Mouse (Mus musculus) Patski (cell line): ENCODE results near the gene Grm8. TPM values are rescaled to one million over a fixed set of nuclear protein-coding genes. Genes with fewer than 3 reads are reported as not detected.

ENCODE experiments used
- ATAC-seq: fragments of 100-300 bp; one replicate; pipeline ENCODE4 v1.8.0; 2021
- CTCF ChIA-PET: fragments of 350-600 bp; sonication (Branson Sonifier 250); formaldehyde crosslinking; loops from one replicate; lab custom pipeline; 2022; ENCODE audit warnings: inconsistent platforms; lab: Charles Lee
- POLR2A ChIA-PET: fragments of 350-600 bp; sonication (Branson Sonifier 250); formaldehyde crosslinking; loops from one replicate; lab custom pipeline; 2022; ENCODE audit warnings: antibody characterized with exemption, inconsistent platforms; lab: Charles Lee
- DNase-seq: peaks from one replicate; pipeline ENCODE4 v3.0.0-alpha.2; 2011; ENCODE audit warnings: low read depth, low spot score
- H3K27me3 ChIP-seq: fragments of 371-371 bp; one replicate; pipeline ENCODE4 v1.5.1; 2021
- CTCF ChIP-seq: fragments of 100-300 bp; IDR thresholded peaks from one replicate; pipeline ENCODE4 v1.5.1; 2021
- in situ Hi-C: fragments of 300-500 bp; cut with MboI; formaldehyde crosslinking; loops from 3 replicates; pipeline ENCODE4 v1.11.1; 2018; ENCODE audit warnings: low pct_unique_long_range_greater_than_20kb, mixed read lengths
- polyA plus RNA-seq: library from polyadenylated mRNA; unstranded; gene quantifications from one replicate; pipeline ENCODE4 v1.2.3, GENCODE M21; 2021

Gene Grm8
- polyA plus RNA-seq, 1 experiment from 2014 or later = not detected

DNA sequence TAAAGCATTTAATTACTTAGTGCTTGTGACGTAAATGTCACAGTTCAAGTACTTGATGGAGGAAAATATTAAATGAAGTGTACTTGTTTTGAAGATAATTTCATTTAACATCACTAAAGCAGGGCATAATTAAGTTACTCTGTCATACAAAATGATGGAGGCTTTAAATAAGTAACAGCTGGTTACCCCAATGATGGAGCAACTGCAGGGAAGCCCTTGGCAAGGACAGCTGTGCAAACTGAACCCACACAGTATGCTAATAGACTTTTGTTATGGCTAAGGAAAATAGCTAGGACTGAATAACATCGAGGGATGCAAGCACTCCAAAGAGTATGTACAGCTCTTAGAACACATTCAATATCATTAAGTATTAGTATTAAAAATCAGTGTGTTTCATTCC lies 829.6 kb downstream of the Grm8 start:
- no peak for ATAC-seq
- H3K27me3 ChIP-seq = peaks cover 3% of the 10 kb centered on the region
- ChIA-PET CTCF (no interaction called here), POLR2A (no interaction called here)
- no peak for TF ChIP-seq CTCF
- DNase-seq = no peak
- in situ Hi-C loops = no loop called here

DNA sequence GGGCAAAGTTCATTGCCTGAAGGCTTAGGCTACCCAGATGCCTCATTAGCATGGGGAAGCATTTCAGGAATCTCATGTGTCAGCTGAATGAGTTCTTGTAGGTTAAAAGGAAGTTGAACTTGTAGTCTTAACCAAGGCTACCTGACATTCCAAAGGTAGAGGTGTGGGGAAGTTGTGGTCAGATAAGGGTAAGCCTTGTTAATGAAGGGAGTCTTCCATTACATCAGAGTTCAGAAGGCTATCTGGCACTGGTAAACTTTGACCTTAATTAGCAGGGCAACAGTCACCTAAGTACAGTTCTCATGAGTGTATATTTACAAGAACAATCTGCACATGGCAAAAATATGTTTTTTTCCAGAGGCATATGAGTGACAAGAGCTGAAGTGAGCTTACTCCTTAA lies 870.0 kb downstream of the Grm8 start:
- DNase-seq = no peak
- TF ChIP-seq CTCF = no peak
- no peak for ATAC-seq
- in situ Hi-C loops = no loop called here
- H3K27me3 ChIP-seq = no peaks in the 10 kb centered on the region
- ChIA-PET POLR2A (no interaction called here), CTCF (no interaction called here)

DNA sequence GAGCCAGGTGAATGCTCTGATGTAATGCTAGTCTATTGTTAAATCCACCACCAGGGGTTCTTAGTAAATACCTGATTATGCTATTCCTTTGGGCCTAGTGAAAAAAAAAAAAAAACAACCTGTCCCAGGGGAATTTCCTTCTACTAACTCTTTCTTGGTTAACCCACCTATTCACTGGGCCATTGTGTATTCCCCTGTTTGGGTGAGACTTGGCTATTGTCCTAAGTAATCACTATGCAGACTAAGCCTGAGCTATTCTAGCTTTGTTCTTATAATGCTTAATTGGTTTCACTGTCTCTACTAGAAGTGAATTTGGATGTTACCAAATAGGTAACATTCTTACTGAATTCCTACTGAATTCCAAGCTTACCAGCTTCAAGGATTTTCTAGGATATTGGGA lies 872.4 kb downstream of the Grm8 start:
- no peak for DNase-seq
- H3K27me3 ChIP-seq = no peaks in the 10 kb centered on the region
- ChIA-PET POLR2A (no interaction called here), CTCF (no interaction called here)
- TF ChIP-seq CTCF = no peak
- in situ Hi-C loops = no loop called here
- no peak for ATAC-seq

DNA sequence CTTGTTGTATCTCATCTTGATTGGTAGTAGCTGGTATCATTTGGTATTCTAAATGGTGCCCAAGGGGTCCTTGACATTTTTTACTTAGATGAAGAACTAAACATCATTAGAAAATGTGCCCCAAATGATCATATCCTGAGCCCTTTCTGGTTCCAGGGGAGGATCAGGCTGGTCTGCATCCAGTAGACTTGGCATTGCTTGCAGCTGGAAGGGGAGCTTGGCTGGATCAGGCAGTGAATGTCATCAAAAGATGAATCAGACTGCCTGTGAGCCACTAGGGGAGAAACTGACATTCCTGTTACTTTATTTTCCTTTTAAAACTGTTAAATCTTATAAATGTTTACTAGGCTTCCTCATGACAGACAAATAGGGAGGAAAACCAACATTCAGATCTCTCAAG lies 894.6 kb downstream of the Grm8 start:
- POLR2A ChIA-PET = no interaction called here

DNA sequence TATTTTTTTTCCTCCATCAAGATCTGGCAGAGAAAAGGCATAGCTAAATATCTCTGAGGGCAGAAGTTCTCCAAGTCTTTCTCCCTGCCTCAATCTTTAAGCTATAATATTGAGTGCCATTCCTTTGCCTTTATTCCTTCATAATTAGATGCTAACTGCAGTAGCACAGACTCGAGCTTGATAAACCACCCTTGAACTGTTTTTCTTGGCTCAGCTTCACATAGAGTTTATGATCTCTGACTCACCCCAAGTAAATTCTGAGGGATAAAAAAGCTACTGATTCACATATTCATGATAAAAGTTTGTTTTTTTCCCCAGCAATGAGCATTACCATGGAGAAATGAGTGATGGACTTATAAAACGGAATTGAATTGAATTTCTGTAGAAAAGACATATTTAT lies 895.0 kb downstream of the Grm8 start:
- DNase-seq = peak; percentile 44
- no peaks in the 10 kb centered on the region for H3K27me3 ChIP-seq
- POLR2A ChIA-PET = no interaction called here
- CTCF ChIA-PET = interaction anchor here (1.3 kb wide), 1 partner anchor 10 kb away, joined by 4 read pairs; no protein-coding TSS in a partner anchor
- peak; percentile 84 for ATAC-seq
- in situ Hi-C loops = no loop called here
- no peak for TF ChIP-seq CTCF

More for the DNA sequence above, 894.6 kb downstream of the Grm8 start:
- H3K27me3 ChIP-seq = no peaks in the 10 kb centered on the region
- ATAC-seq (peak; percentile 74), DNase-seq (peak; percentile 7)
- in situ Hi-C loops = no loop called here
- CTCF ChIA-PET = no interaction called here
- no peak for TF ChIP-seq CTCF
